Mouse (Mus musculus) forebrain, embryonic 12.5 days (tissue): ENCODE results near the gene Nfkb2. TPM values are rescaled to one million over a fixed set of nuclear protein-coding genes. Genes with fewer than 3 reads are reported as not detected.

Experiments
- ATAC-seq: fragments of 200-750 bp; cut with Nextera tagmentation; 2 replicates; pipeline ENCODE4 v1.8.0; 2017; ENCODE audit warnings: moderate TSS enrichment; ENCODE audit not compliant: low FRiP score
- H3K27ac ChIP-seq: fragments of 300-500 bp; sonication (generic); 2 replicates; pipeline ENCODE4 v1.5.1; 2016; ENCODE audit warnings: mild to moderate bottlenecking
- H3K27me3 ChIP-seq: fragments of 300-500 bp; sonication (generic); 2 replicates; pipeline ENCODE4 v1.6.1; 2016; ENCODE audit warnings: mild to moderate bottlenecking
- H3K36me3 ChIP-seq: fragments of 300-500 bp; sonication (generic); replicated peaks from 2 replicates; pipeline ENCODE4 v1.6.1; 2016; ENCODE audit warnings: mild to moderate bottlenecking
- H3K4me1 ChIP-seq: fragments of 300-500 bp; sonication (generic); 2 replicates; pipeline ENCODE4 v1.6.1; 2016
- H3K4me2 ChIP-seq: fragments of 300-500 bp; sonication (generic); 2 replicates; pipeline ENCODE4 v1.6.1; 2016; ENCODE audit warnings: mild to moderate bottlenecking, moderate library complexity
- H3K4me3 ChIP-seq: fragments of 300-500 bp; sonication (generic); replicated peaks from 2 replicates; pipeline ENCODE4 v1.5.1; 2016; ENCODE audit warnings: mild to moderate bottlenecking
- H3K9ac ChIP-seq: fragments of 300-500 bp; sonication (generic); 2 replicates; pipeline ENCODE4 v1.6.1; 2016; ENCODE audit warnings: mild to moderate bottlenecking
- H3K9me3 ChIP-seq: fragments of 300-500 bp; sonication (generic); 2 replicates; pipeline ENCODE4 v1.6.1; 2016
- WGBS: fragments of 180-500 bp; shearing (Covaris S2); methylation state at CpG from one replicate; pipeline ENCODE4 v1.1.7; 2016; 5-methylcytosine and 5-hydroxymethylcytosine counted together
- polyA plus RNA-seq: library from polyadenylated mRNA; unstranded; fragments of >200 nt; fragmentation: Nextera tagmentation; extraction: Ambion mirVana; gene quantifications from 2 replicates; pipeline ENCODE4 v1.2.1, GENCODE M21; 2016

Gene Nfkb2
- polyA plus RNA-seq, 1 experiment from 2014 or later: 2.9 TPM

DNA sequence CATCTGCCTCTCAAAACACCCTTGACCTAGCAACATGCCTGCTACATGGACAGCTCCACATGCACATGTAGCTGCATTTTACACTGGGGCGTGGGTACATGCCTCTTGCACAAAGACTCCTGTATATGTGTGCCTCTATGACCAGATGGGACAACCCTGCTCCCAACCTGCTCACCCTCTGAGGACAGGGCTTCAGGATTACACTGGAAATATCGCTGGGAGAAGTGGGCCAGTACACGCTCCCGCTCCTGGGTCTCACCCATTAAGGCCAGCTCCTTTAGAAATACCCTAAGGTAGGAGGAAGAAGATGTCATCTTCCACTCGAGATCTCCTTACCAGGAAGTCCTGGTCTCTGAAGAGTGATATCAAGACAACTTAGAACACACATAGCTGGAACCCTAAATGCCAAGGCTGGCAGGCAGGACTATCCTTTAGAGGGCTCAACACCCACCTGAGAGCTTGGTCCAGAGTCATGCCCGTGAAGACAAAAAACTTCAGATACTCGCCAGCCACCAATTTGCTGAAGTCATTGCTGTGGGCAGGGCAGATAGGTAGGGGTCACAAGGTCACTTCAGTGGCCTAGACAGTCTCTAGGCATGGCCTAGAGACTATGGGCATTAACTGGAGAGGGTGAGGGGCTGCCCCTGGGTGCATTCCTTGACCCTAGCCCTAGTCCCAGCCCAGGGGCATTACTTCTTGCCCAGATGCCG, 16.1 kb downstream of the Nfkb2 start:
- 83% methylated on average over 8 of the region's 8 CpGs for WGBS
- no peak overlapping the region for H3K4me3 ChIP-seq
- ATAC-seq: no peak
- no peak overlapping the region for H3K4me2 ChIP-seq
- no peak overlapping the region for H3K9ac ChIP-seq
- peaks cover 89% of the 10 kb centered on the region for H3K27me3 ChIP-seq
- H3K27ac ChIP-seq: 0 out of 2 replicates have a peak overlapping the region, but pooled peaks have one; percentile 77
- H3K9me3 ChIP-seq: no peaks in the 10 kb centered on the region
- H3K36me3 ChIP-seq: no peaks in the 10 kb centered on the region
- peaks cover 67% of the 10 kb centered on the region for H3K4me1 ChIP-seq

DNA sequence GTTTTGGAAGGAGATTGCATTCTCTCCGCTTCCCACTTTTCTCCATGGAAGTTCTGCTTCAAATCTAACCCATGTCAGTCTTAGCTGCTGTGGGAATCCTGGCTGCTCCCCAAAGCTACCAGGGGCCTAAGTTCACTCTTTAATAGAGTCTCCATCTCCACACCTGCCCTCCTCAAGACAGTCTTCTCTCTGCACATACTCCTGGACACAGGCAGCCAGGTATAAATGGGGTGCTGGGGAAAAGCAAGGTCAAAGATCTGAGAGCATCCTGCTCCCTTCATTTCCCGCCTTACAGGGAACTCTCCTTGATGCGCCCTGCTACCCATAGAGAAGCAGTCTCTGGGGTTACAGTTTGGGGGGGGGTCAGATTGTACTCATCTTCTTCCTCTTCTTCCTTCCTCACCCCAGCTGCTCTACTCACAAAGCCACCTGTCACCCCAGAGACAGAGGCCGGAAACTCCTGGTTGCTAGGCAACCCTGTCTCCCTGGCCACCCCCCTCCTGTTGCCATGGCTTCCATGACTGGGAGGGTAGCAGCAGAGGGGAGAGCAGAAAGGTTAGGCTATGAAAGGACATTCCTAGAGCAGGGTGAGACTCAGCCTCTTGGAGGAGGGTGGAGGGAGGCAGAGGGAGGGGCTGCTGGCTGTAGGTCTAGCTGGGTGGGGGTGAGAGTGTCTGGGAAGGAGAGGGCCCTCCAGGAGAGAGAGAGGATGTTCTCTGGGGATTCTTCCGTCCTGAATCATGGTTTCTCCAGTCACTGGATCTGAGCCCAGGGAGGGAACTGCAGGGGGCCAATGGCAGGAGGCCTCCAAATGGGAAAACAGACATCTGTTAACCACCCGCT, 17.2 kb downstream of the Nfkb2 start:
- H3K27me3 ChIP-seq: peaks cover 89% of the 10 kb centered on the region
- peaks cover 77% of the 10 kb centered on the region for H3K4me1 ChIP-seq
- WGBS: 20% methylated on average over 6 of the region's 6 CpGs
- H3K4me3 ChIP-seq: 0 out of 2 replicates have a peak overlapping the region, but pooled peaks have one; percentile 10
- H3K9me3 ChIP-seq: no peaks in the 10 kb centered on the region
- H3K27ac ChIP-seq: peak overlapping the region; percentile 77
- peak; percentile 79 for ATAC-seq
- peak overlapping the region; percentile 47 for H3K4me2 ChIP-seq
- H3K9ac ChIP-seq: 0 out of 2 replicates have a peak overlapping the region, but pooled peaks have one; percentile 12
- no peaks in the 10 kb centered on the region for H3K36me3 ChIP-seq

DNA sequence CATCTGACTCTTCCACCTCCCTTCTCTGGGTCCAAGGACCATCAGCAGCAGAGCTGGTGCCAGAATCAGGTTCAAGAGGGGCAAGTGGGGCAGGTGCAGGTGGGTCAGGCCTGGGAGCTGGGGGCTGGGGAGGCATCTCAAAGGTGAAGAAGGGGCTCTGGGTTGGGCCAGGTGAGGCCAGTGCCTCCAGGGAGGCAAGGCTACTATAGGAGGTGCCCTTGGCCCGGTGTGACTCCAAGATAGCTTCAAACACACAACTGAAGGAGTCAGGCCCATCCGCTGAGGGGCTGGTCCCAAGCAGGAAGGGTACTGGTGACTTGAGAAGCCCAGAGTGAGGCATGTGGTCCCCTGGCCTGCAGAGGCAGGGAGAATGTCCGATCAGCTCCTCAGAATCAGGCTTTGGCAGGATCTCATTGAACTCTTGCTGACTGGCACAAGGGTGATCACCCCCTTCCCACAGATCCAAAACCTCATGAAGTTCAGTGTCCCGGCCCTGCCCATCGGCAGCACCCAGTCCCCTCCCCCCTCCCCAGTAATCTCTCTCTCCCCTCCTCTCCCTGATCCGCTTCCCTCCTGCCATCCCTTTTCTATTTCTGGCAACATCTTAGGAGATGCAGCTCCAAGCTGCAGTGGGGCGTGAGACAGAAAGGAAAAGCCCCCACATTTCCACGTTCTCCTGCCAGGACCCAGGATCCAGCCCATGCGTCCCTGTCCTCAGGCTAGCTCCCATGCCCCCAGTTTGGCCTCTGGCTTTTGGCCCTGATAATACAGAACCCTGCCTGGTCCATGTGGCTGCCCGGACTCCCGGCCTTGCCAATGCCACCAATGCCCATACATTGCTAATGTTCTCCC, 18.2 kb downstream of the Nfkb2 start:
- Histone ChIP-seq H3K27me3 (peaks cover 87% of the 10 kb centered on the region), H3K9ac (peak overlapping the region; percentile 25; the same call in 1 of the 2 replicates), H3K4me3 (no peak overlapping the region), H3K27ac (peak overlapping the region; percentile 77), H3K9me3 (no peaks in the 10 kb centered on the region), H3K4me2 (peak overlapping the region; percentile 47), H3K36me3 (no peaks in the 10 kb centered on the region), H3K4me1 (peaks cover 80% of the 10 kb centered on the region)
- WGBS: 57% methylated on average over 11 of the region's 11 CpGs
- no peak; the same call in 1 of the 2 replicates for ATAC-seq

DNA sequence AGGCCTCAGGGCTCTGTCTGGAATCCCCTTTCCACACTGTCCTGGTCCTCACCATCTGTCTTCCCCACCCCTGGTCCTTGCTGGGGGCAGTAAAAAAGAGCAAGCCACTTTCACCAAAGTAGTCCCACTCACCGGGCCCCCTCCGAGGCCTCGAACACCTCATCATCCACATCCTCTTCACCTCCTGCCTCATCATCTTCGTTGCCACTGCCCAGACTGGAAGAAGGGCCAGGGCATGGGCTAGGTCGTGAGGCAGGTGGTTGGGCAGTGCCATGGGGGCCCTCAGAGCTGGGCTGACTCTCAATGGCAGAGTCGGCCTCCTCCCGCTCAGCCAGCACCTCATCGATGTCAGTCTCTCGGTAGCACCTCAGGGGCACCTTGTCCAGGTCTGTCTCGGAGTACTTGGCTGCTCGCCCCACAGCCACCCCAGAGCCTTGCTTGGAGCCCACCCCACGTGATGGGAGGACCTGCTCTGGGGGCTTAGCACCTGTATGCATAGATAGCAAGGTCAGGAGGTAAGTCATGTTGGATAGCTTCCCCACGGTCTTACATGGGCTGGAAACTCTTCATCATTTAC, 19.0 kb downstream of the Nfkb2 start:
- Histone ChIP-seq H3K36me3 (no peaks in the 10 kb centered on the region), H3K4me3 (no peak overlapping the region), H3K9ac (peak overlapping the region; percentile 25; the same call in 1 of the 2 replicates), H3K4me1 (peaks cover 77% of the 10 kb centered on the region), H3K4me2 (no peak overlapping the region), H3K9me3 (no peaks in the 10 kb centered on the region), H3K27me3 (peaks cover 79% of the 10 kb centered on the region), H3K27ac (peak overlapping the region; percentile 77)
- WGBS: 82% methylated on average over 13 of the region's 13 CpGs
- no peak for ATAC-seq

DNA sequence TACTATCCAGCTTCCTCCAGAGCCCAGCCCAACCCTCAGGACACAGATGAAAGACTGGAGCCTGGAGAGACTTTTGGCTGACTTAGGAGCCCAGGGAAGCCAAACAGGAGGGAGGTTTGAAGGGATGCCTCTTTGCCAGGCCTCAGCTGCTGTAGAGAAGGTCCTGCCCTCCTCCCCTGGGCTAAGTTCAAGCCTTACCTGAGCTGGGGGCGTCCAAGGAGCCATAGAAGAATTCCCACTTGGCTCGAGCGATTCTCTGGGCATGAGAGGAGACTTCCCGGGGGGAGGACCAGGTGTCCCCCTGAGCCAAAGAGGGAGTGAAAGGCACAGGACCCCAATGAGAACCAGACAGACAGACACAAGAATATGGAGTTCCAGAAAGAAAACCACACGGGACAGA, 19.6 kb downstream of the Nfkb2 start:
- WGBS: 82% methylated on average over 5 of the region's 5 CpGs
- Histone ChIP-seq H3K27me3 (peaks cover 73% of the 10 kb centered on the region), H3K27ac (no peak overlapping the region), H3K4me3 (no peak overlapping the region), H3K4me1 (peaks cover 73% of the 10 kb centered on the region), H3K36me3 (no peaks in the 10 kb centered on the region), H3K9me3 (no peaks in the 10 kb centered on the region), H3K9ac (no peak overlapping the region), H3K4me2 (no peak overlapping the region)
- ATAC-seq: no peak

DNA sequence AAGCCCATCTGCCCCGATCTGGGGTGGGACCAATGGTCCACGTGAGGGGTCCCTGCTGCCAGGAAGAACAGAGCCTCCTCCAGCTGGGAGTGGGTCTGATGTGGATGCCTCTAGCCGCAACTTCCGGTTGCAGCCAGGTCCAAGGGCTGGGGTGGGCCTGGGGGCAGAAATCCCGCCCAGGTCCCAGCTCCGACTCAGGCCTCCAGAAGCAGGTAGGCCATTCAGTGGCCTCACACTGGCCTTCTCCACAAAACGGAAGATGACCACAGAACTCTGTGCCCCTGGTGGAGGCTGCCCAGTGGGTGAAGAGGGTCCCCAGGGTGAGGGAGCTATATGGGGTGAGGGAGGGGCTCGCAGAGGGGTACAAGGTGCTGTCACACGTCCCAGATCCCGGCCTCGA, 20.2 kb downstream of the Nfkb2 start:
- H3K27me3 ChIP-seq: peaks cover 71% of the 10 kb centered on the region
- H3K9ac ChIP-seq: no peak overlapping the region
- H3K4me1 ChIP-seq: peaks cover 73% of the 10 kb centered on the region
- no peak for ATAC-seq
- no peaks in the 10 kb centered on the region for H3K9me3 ChIP-seq
- H3K36me3 ChIP-seq: no peaks in the 10 kb centered on the region
- no peak overlapping the region for H3K4me2 ChIP-seq
- H3K27ac ChIP-seq: no peak overlapping the region
- H3K4me3 ChIP-seq: no peak overlapping the region
- WGBS: 81% methylated on average over 11 of the region's 11 CpGs

DNA sequence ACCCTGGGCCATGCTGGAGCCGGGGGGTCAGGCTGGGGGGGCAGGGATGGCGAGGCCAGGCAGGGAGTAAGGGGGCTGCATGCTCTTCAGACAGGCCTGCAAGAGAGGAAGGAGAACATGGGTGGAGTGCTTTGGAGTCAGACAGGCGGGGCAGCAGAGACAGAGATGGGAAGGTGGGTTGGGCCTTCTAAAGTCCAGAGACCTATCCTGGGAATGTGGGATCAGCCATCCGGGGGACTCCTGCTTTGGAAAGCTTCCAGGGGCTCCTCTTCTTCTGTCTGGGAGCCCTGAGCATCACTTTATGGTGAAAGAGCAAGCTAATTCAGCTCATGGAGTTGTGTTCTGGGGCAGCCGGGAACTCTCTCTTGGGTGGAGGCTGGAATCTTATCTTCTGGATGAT, 20.8 kb downstream of the Nfkb2 start:
- Histone ChIP-seq H3K4me3 (no peak overlapping the region), H3K27ac (no peak overlapping the region), H3K4me1 (peaks cover 73% of the 10 kb centered on the region), H3K9me3 (no peaks in the 10 kb centered on the region), H3K27me3 (peaks cover 66% of the 10 kb centered on the region), H3K9ac (no peak overlapping the region), H3K4me2 (peak overlapping the region; percentile 96), H3K36me3 (no peaks in the 10 kb centered on the region)
- ATAC-seq: no peak
- WGBS: 76% methylated on average over 5 of the region's 5 CpGs

DNA sequence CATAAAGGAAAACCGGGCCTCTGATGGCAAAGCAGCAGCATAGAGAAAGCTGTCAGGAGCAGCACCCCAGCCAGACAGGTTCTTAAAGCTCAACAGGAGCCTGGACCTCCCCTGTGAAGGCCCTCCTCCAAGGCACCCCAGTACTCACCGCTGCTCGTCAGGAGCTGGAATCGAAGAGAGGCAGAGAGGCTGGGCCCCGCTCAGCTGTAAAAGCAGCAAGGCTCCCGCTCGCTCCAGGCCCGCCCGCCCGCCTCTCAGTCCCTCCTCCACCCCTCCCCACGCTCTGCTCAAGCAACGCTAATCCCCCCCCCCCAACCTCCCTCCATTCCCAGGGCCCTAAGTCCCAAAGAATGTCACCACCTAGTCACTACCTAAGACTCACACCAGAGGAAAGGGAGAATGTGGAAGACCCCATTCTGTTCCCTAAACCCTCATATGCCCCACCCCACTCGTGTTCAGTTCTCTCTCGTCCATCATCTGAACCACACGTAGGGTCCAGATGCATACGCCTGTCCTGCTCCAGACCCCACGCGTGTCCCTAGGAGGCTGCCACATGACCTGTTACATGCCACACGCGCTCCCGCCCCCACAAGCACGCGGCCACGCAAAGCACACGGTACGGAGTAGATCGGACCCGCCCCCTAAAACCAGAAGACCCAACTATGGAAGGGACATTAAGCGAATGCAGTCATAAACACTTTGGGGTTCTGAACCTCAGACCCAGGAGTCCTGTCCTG, 22.1 kb downstream of the Nfkb2 start:
- H3K4me2 ChIP-seq: peak overlapping the region; percentile 96
- no peak for ATAC-seq
- peaks cover 67% of the 10 kb centered on the region for H3K4me1 ChIP-seq
- H3K9ac ChIP-seq: peak overlapping the region; percentile 61
- H3K9me3 ChIP-seq: no peaks in the 10 kb centered on the region
- 2% methylated on average over 27 of the region's 29 CpGs for WGBS
- H3K27ac ChIP-seq: peak overlapping the region; percentile 96
- peaks cover 11% of the 10 kb centered on the region for H3K36me3 ChIP-seq
- peak overlapping the region; percentile 65 for H3K4me3 ChIP-seq
- peaks cover 56% of the 10 kb centered on the region for H3K27me3 ChIP-seq

DNA sequence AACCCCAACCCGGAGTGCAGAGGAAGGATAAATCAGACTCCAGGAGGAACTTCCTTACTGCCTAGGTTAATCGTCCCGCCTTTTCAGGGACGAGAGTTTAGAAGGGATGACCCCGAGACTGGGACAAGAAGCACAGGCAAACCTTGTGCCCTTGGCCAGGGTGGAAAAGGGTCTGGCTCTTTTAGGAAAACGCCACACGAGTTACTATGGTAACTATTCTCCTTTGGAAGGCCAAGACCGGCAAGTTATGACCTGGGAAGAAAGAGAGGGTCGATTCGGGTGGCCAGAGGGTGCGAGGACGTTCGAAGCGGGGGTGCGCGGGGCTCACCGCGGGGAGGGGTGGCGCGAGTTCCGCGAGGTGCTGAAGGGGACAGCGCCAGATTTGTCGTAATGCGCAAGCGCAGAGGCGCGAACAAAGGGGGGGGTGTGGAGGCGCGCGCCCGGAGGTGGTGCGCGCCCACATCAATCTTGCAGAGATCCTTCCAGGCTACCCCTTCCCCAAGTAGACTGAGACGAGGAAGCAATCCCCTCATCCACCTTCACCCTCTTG, 22.7 kb downstream of the Nfkb2 start, which contains the start of gene Psd:
Gene Psd (minus strand): TSS at position 401 of the 550 bp plus-strand sequence.
- no peak for ATAC-seq
- under 1% methylated on average over 35 of the region's 35 CpGs for WGBS
- Histone ChIP-seq H3K4me1 (peaks cover 61% of the 10 kb centered on the region), H3K9me3 (no peaks in the 10 kb centered on the region), H3K27ac (peak within 1 kb of the TSS; percentile 96), H3K36me3 (peaks cover 17% of the 10 kb centered on the region), H3K4me3 (peak within 1 kb of the TSS; percentile 65), H3K9ac (peak within 1 kb of the TSS; percentile 70), H3K27me3 (peaks cover 56% of the 10 kb centered on the region), H3K4me2 (peak within 1 kb of the TSS; percentile 96)

DNA sequence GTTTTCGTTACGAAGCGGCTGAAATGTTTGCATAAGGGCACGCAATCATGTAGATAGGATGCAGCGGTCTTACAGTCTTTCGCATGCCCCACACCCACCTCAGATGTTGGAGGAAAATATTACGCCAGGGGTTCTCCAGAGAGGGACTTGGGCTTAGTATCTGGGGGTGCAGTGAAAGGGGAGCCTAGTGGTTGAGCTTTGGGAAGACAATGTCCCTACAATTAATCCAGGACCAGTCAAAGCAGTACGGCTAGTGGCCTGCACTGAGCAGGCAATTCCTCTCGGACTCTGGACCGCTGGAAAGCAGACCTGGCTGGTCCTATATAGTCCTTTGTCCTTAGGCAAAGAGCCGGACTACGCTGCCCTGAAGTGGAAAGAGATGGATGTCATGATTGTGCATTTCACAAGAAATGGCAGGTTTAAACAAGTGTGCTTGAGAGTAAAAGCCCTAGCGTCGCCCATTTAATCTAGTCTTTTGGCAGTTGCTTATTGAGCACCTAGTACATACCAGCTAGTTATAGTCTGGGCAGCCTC, 23.5 kb downstream of the Nfkb2 start:
- H3K9me3 ChIP-seq: no peaks in the 10 kb centered on the region
- WGBS: 34% methylated on average over 14 of the region's 14 CpGs
- H3K4me3 ChIP-seq: peak overlapping the region; percentile 65
- peak overlapping the region; percentile 70; the same call in 1 of the 2 replicates for H3K9ac ChIP-seq
- peak overlapping the region; percentile 96 for H3K4me2 ChIP-seq
- H3K27ac ChIP-seq: peak overlapping the region; percentile 96
- ATAC-seq: peak; percentile 17; the same call in 1 of the 2 replicates
- H3K27me3 ChIP-seq: peaks cover 50% of the 10 kb centered on the region
- H3K36me3 ChIP-seq: peaks cover 25% of the 10 kb centered on the region
- H3K4me1 ChIP-seq: peaks cover 58% of the 10 kb centered on the region
